Mouse (Mus musculus): ENCODE measurements at regions not wholly inside any gene's neighbourhood (a gene's known extent, or its start where the extent isn't known, plus 50 kb on each side); places are given as distances from the start of the nearest gene placed in this dataset.

DNA sequence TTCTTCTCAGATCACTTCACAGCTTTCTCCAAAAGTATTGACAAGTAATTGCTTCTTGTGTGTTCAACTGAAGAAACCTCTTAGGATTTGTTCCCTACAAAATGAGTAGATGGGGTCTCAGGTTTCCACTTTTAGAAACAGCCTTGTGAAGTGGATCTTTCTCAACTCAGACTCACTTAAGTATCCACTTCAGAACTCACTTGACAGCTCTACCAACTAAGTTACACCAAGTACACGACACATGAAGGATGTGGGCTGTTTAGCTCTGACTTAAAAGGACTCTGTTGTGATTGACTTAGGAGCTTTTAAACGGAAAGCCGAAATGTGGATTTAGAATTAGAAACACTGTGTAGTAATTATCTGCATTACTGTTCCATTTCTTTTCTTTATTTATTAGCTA, 556.0 kb downstream of the Rfpl4b start:
- no peak for DNase-seq

GRCm38 (mm10) chr10:38246821-38247220, 574.8 kb downstream of the Rfpl4b start:
- DNase-seq, result no peak

Measured in thymus, postnatal 25 days (tissue).